26 mouse cellular contexts compared by ENCODE assay signal in the genomic region with DNA sequence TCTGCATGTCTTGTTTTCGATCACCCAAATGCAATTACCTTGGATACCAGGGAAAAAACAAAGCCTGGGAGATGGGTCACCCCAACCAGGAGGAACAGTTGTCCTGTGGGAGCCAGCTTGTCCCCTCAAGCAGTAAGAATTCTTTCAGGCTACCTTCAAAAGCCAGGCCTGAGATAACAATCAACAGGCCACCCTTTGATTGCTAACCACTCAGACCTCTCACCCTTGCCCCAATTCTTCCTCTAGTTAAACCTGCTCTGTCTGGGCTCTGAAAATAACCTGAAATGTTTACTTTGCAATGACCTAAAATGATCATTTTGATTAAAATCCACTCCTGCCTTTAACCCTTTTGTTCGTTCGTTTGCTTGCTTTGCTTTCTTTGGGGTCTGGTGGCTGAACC. TPM values are rescaled to one million over a fixed set of nuclear protein-coding genes. Genes with fewer than 3 reads are reported as not detected.
"Had no signal": no experiment of that assay in that cellular context is flagged by ENCODE, and none has a peak within 500 bp of the region (broad histone marks: within the 10 kb centered on the region; RNA-seq: fewer than 3 reads in every experiment).

No protein-coding gene starts in this region.

- ATAC-seq: intestine, embryonic 15.5 days had no signal

- H3K4me1 ChIP-seq: intestine, embryonic 15.5 days had no signal

- DNase-seq: kidney, adult 18-20 months; kidney, adult 9 months; kidney, postnatal 25 days; layer of hippocampus, postnatal 36 days; lung, adult 2 months; lung, postnatal 14 days; lung, postnatal 4 days; midbrain, embryonic 14.5 days; thymus, adult 18-20 months; thymus, postnatal 36 days had no signal

- H3K4me2 ChIP-seq: intestine, embryonic 15.5 days; midbrain, embryonic 11.5 days had no signal

- H3K9ac ChIP-seq: intestine, embryonic 15.5 days; liver, embryonic 14.5 days had no signal

- H3K9me3 ChIP-seq: intestine, embryonic 15.5 days had no signal

- H3K27me3 ChIP-seq: intestine, embryonic 15.5 days had no signal

- H3K4me3 ChIP-seq: intestine, embryonic 15.5 days; left cerebral cortex, adult 2 months had no signal

- H3K27ac ChIP-seq: intestine, embryonic 15.5 days; kidney, postnatal 0 days; left cerebral cortex, adult 2 months; liver, embryonic 14.5 days had no signal

- H3K36me3 ChIP-seq: intestine, embryonic 15.5 days had no signal

RNA-seq across cellular contexts. Expression of gene Ctse, which starts 14.5 kb away (rescaled TPM):
- total RNA-seq: layer of hippocampus, postnatal 36 days had no signal
- polyA plus RNA-seq: midbrain, embryonic 14.5 days; neural tube, embryonic 14.5 days had no signal

RNA-seq across cellular contexts. Expression of gene Avpr1b, which starts 24.6 kb away (rescaled TPM):
- total RNA-seq: left cerebral cortex, adult 2 months; left cerebral cortex, postnatal 36 days; megakaryocyte progenitor cell, adult 5-6 weeks; megakaryocyte-erythroid progenitor cell, adult 5-6 weeks; midbrain, postnatal 0 days had no signal
- polyA plus RNA-seq: intestine, embryonic 15.5 days; kidney, postnatal 0 days; limb, embryonic 11.5 days; limb, embryonic 14.5 days; liver, embryonic 14.5 days; lung, adult 2 months; lung, embryonic 16.5 days; midbrain, embryonic 11.5 days; midbrain, embryonic 14.5 days; midbrain, postnatal 0 days; neural tube, embryonic 11.5 days; neural tube, embryonic 14.5 days; spleen, adult 2 months; testis, adult 2 months had no signal
